Mouse (Mus musculus): ENCODE data around the gene Clic1. TPM values are rescaled to one million over a fixed set of nuclear protein-coding genes. Genes with fewer than 3 reads are reported as not detected.
"Not testable (repeated sequence)": the region's sequence is repeated elsewhere in the genome, so short reads cannot be mapped to it uniquely, and the experiment has no call there.

Clic1 gene
- polyA plus RNA-seq, 1 experiment from 2014 or later: 351 TPM

- Histone ChIP-seq H3K4me1 (peaks cover 11% of the 10 kb centered on the region), H3K4me2 (no peak overlapping the region), H3K27me3 (no peaks in the 10 kb centered on the region), H3K4me3 (no peak overlapping the region), H3K9ac (no peak overlapping the region), H3K9me3 (no peaks in the 10 kb centered on the region), H3K36me3 (no peaks in the 10 kb centered on the region), H3K27ac (no peak overlapping the region)
- ATAC-seq (ENCODE audit: insufficient number of reproducible peaks, low FRiP score, low TSS enrichment, low read depth): no peak
- 65% methylated on average over 8 of the region's 8 CpGs for WGBS
These were observed 17.4 kb upstream of the Clic1 start for GRCm38 (mm10) chr17:35032323-35032870.

GRCm38 (mm10) chr17:35033703-35034102 lies 16.1 kb upstream of the Clic1 start:
- H3K36me3 ChIP-seq; H3K9me3 ChIP-seq; H3K4me2 ChIP-seq; ATAC-seq (ENCODE audit: insufficient number of reproducible peaks, low FRiP score, low TSS enrichment, low read depth); H3K4me3 ChIP-seq; H3K4me1 ChIP-seq; H3K9ac ChIP-seq; H3K27me3 ChIP-seq; H3K27ac ChIP-seq: not testable (repeated sequence)
- 68% methylated on average over 1 of the region's 1 CpGs for WGBS

- Histone ChIP-seq H3K36me3 (no peaks in the 10 kb centered on the region), H3K27ac (no peak overlapping the region), H3K9me3 (no peaks in the 10 kb centered on the region), H3K4me1 (0 out of 2 replicates have a peak, but pooled peaks cover 1% of the 10 kb centered on the region), H3K4me3 (no peak overlapping the region), H3K4me2 (no peak overlapping the region), H3K27me3 (no peaks in the 10 kb centered on the region), H3K9ac (no peak overlapping the region)
- no peak for ATAC-seq (ENCODE audit: insufficient number of reproducible peaks, low FRiP score, low TSS enrichment, low read depth)
- WGBS: 64% methylated on average over 6 of the region's 6 CpGs
These were observed 14.9 kb upstream of the Clic1 start for GRCm38 (mm10) chr17:35034896-35035295.

GRCm38 (mm10) chr17:35039121-35039873 lies 10.5 kb upstream of the Clic1 start:
- ATAC-seq (ENCODE audit: insufficient number of reproducible peaks, low FRiP score, low TSS enrichment, low read depth): no peak
- Histone ChIP-seq H3K4me1 (no peaks in the 10 kb centered on the region), H3K4me2 (no peak overlapping the region), H3K27ac (no peak overlapping the region), H3K9ac (no peak overlapping the region), H3K4me3 (no peak overlapping the region), H3K36me3 (no peaks in the 10 kb centered on the region), H3K9me3 (no peaks in the 10 kb centered on the region), H3K27me3 (no peaks in the 10 kb centered on the region)
- 83% methylated on average over 11 of the region's 11 CpGs for WGBS

- ATAC-seq (ENCODE audit: insufficient number of reproducible peaks, low FRiP score, low TSS enrichment, low read depth): no peak
- H3K9ac ChIP-seq: no peak overlapping the region
These were observed 6.0 kb upstream of the Clic1 start for GRCm38 (mm10) chr17:35043794-35044193.

GRCm38 (mm10) chr17:35044904-35045806 lies 4.6 kb upstream of the Clic1 start:
- Histone ChIP-seq H3K4me1 (peaks cover 43% of the 10 kb centered on the region), H3K27me3 (no peaks in the 10 kb centered on the region), H3K27ac (no peak overlapping the region), H3K36me3 (no peaks in the 10 kb centered on the region), H3K4me3 (peak overlapping the region; percentile 59), H3K4me2 (peak overlapping the region; percentile 97), H3K9ac (no peak overlapping the region), H3K9me3 (no peaks in the 10 kb centered on the region)
- WGBS: 81% methylated on average over 7 of the region's 7 CpGs
- ATAC-seq (ENCODE audit: insufficient number of reproducible peaks, low FRiP score, low TSS enrichment, low read depth): no peak

More at GRCm38 (mm10) chr17:35043794-35044193, 6.0 kb upstream of the Clic1 start:
- Histone ChIP-seq H3K27ac (no peak overlapping the region), H3K4me1 (peaks cover 30% of the 10 kb centered on the region), H3K36me3 (no peaks in the 10 kb centered on the region), H3K9me3 (no peaks in the 10 kb centered on the region), H3K27me3 (no peaks in the 10 kb centered on the region), H3K4me3 (no peak overlapping the region), H3K4me2 (no peak overlapping the region)
- WGBS: 78% methylated on average over 4 of the region's 4 CpGs

GRCm38 (mm10) chr17:35045807-35046680 lies 3.7 kb upstream of the Clic1 start:
- H3K4me1 ChIP-seq: peaks cover 43% of the 10 kb centered on the region
- peak overlapping the region; percentile 99 for H3K27ac ChIP-seq
- H3K4me2 ChIP-seq: peak overlapping the region; percentile 97
- H3K4me3 ChIP-seq: peak overlapping the region; percentile 59
- H3K27me3 ChIP-seq: no peaks in the 10 kb centered on the region
- H3K36me3 ChIP-seq: no peaks in the 10 kb centered on the region
- WGBS: 4% methylated on average over 40 of the region's 48 CpGs
- no peaks in the 10 kb centered on the region for H3K9me3 ChIP-seq
- ATAC-seq (ENCODE audit: insufficient number of reproducible peaks, low FRiP score, low TSS enrichment, low read depth): peak; percentile 81
- H3K9ac ChIP-seq: peak overlapping the region; percentile 84

- ATAC-seq (ENCODE audit: insufficient number of reproducible peaks, low FRiP score, low TSS enrichment, low read depth): peak; percentile 97
- peaks cover 45% of the 10 kb centered on the region for H3K4me1 ChIP-seq
- WGBS: 2% methylated on average over 33 of the region's 33 CpGs
These were observed 2.9 kb upstream of the Clic1 start, which contains the start of gene Msh5 for GRCm38 (mm10) chr17:35046681-35047455. TSS of gene Msh5 (minus strand) at chr17:35046745.

GRCm38 (mm10) chr17:35047688-35048087 lies 2.1 kb upstream of the Clic1 start:
- Histone ChIP-seq H3K27ac (peak overlapping the region; percentile 99), H3K4me1 (peaks cover 53% of the 10 kb centered on the region), H3K9me3 (no peaks in the 10 kb centered on the region), H3K4me3 (no peak overlapping the region), H3K9ac (no peak overlapping the region), H3K4me2 (peak overlapping the region; percentile 17; the same call in 1 of the 2 replicates), H3K36me3 (peaks cover 7% of the 10 kb centered on the region), H3K27me3 (no peaks in the 10 kb centered on the region)
- 53% methylated on average over 1 of the region's 1 CpGs for WGBS
- no peak for ATAC-seq (ENCODE audit: insufficient number of reproducible peaks, low FRiP score, low TSS enrichment, low read depth)

More at GRCm38 (mm10) chr17:35046681-35047455, 2.9 kb upstream of the Clic1 start, which contains the start of gene Msh5:
- H3K27ac ChIP-seq: peak within 1 kb of the TSS; percentile 99
- H3K9me3 ChIP-seq: no peaks in the 10 kb centered on the region
- peak within 1 kb of the TSS; percentile 97 for H3K4me2 ChIP-seq
- H3K36me3 ChIP-seq: no peaks in the 10 kb centered on the region
- peak within 1 kb of the TSS; percentile 84 for H3K9ac ChIP-seq
- no peaks in the 10 kb centered on the region for H3K27me3 ChIP-seq
- H3K4me3 ChIP-seq: peak within 1 kb of the TSS; percentile 59

GRCm38 (mm10) chr17:35048149-35048931 lies 1.4 kb upstream of the Clic1 start:
- no peak overlapping the region for H3K4me3 ChIP-seq
- H3K27me3 ChIP-seq: no peaks in the 10 kb centered on the region
- no peaks in the 10 kb centered on the region for H3K9me3 ChIP-seq
- 32% methylated on average over 11 of the region's 11 CpGs for WGBS
- peak overlapping the region; percentile 17; the same call in 1 of the 2 replicates for H3K4me2 ChIP-seq
- H3K9ac ChIP-seq: no peak overlapping the region
- H3K27ac ChIP-seq: peak overlapping the region; percentile 99
- peaks cover 13% of the 10 kb centered on the region for H3K36me3 ChIP-seq
- ATAC-seq (ENCODE audit: insufficient number of reproducible peaks, low FRiP score, low TSS enrichment, low read depth): no peak
- peaks cover 57% of the 10 kb centered on the region for H3K4me1 ChIP-seq
